Mouse (Mus musculus) liver, adult 2 months (tissue): ENCODE data around the gene Hck.

Experiments
- CTCF ChIP-seq: fragments of 200-500 bp; IDR thresholded peaks from 2 replicates; pipeline ENCODE4 v1.5.1; 2011; ENCODE audit warnings: low read depth, low read length, control low read depth
- POLR2A ChIP-seq: fragments of 200-500 bp; IDR thresholded peaks from 2 replicates; pipeline ENCODE4 v1.6.1; 2011; ENCODE audit warnings: low read length, control low read depth; ENCODE audit not compliant: insufficient read depth; ENCODE audit errors: extremely low read depth

DNA sequence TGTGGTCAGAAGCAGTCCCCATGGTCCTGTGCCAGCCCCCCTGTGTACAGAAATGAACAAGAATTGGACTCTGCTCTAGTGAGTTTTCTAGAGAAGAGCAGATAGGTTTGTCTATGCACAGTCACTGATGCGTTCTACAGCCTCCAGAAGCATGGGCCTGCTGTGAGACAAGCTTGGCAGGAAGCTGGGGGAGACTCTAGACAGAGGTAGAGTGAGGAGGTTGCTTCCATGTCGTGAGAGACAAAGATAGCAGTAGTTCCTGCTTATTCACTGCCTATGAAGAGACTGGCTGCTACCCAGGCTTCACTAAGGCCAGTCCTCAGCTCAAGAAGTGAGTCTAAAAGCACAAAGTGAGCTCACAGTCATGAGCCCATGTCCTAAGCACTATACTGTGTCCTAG, 83.0 kb downstream of the Hck start:
- TF ChIP-seq POLR2A (no peak), CTCF (no peak)
